Mouse (Mus musculus): ENCODE results near the gene Mmp14.

- no peak for TF ChIP-seq CTCF (IDR thresholded peaks at IDR 0.05; ENCODE audit: low read depth)
- no peak for TF ChIP-seq EP300 (IDR thresholded peaks at IDR 0.05; ENCODE audit: low read depth)
These were observed 40.1 kb downstream of the Mmp14 start for GRCm38 (mm10) chr14:54471467-54471866.
